Mouse (Mus musculus): Measurements from ENCODE around the gene Pld4. TPM values are rescaled to one million over a fixed set of nuclear protein-coding genes. Genes with fewer than 3 reads are reported as not detected.
A peak's percentile ranks its signal among the peaks of the same experiment; 100 is the strongest.

Gene Pld4
- polyA plus RNA-seq, 1 experiment from 2014 or later = 7.8 TPM

DNA sequence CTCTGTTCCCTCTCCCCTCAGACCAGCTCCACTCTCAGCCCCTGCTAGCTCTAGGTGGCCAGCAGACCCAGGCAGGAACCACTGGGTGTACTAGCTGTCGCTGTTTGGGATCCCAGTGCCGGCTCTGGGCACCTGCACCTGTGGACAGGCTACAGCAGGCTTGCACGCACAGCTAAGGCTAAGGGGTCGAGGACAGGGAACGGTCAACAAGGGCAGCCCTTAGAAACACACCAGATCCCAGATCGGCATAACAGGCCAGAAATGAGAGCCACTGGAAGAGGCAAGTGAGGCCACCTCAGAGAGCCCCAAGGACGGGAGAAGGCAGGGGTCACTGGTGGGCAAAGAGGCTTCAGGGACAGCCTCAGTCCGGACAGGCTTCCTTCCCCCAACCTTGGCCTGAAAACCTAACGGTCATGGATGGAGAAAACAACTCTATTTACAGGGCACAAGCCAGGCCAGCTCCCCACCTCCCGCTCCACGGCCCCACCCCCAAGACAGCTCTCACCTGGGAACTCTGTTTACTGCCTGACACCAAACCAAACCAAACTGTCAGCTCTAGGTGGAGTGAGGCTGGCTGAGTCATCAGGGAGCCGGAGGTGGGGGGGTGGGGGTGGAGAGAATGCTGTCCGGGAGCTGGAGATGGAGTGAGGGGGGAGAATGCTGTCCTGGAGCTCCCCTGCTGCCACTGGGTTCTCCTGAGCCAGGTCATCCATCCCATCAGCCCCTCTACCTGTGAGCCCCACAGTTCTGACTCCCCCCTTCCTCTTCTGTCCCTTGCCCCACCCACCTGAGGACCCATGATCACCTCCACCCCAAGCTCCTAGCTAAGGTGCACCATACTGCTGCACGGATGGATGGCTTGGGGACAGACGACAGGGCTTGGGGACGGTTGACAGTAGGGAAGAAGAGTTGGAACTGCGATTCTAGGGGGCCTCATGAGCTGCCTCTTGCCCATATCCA is 36.4 kb downstream of the Pld4 start:
- ATAC-seq (replicated peaks; ENCODE audit: low FRiP score, low read depth) (no peak), DNase-seq (ENCODE audit: low spot score) (no peak)
- Histone ChIP-seq H3K27ac (no peak overlapping the region), H3K4me3 (replicated peaks; ENCODE audit: low read depth, low read length) (no peak overlapping the region), H3K27me3 (ENCODE audit: insufficient read depth, low read length) (no peaks in the 10 kb centered on the region), H3K36me3 (ENCODE audit: insufficient read depth, low read length) (no peaks in the 10 kb centered on the region), H3K4me1 (replicated peaks; ENCODE audit: insufficient read depth, low read length) (peaks cover 3% of the 10 kb centered on the region; the same call in 1 of the 2 replicates), H3K9me3 (replicated peaks; ENCODE audit: low read length) (no peaks in the 10 kb centered on the region), H3K9ac (ENCODE audit: low read depth, low read length) (no peak overlapping the region), H3K4me2 (ENCODE audit: low read length) (no peak overlapping the region)
- 43% methylated on average over 17 of the region's 17 CpGs for WGBS
- no peak for TF ChIP-seq CTCF (IDR thresholded peaks at IDR 0.05; ENCODE audit: low read depth)

DNA sequence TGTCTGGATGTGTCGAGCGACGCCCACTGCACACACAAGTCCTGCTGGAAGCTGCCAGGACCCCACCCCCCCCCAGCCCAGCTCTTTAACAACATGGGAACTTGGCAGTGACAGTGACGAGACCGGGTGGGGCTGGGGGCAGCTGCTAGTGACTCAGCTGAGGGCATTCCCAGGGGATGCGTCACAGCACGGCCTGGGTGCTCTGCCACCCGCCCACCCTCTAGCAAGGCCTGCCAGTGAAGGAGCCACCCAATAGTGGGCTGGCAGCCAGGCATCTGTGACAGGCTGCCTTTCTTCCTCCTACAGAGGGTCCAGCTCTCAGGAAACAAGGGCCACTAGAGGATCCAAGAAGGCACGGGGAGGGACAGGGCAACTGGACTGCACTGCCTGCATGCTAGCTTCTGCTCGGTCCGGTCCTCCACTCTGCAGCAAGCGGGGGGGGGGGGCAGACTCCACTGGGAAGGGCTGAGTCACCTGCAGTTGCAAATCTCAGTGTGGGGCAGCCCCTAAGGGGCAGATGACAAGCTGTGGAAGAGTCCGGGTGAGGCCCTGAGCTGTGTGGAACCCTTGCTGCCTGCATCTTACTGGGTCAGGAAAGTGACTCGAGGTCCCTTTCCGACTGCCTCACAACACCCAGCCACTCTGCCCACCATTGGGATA is 37.3 kb downstream of the Pld4 start:
- Histone ChIP-seq H3K4me3 (replicated peaks; ENCODE audit: low read depth, low read length) (no peak overlapping the region), H3K27ac (no peak overlapping the region), H3K4me1 (replicated peaks; ENCODE audit: insufficient read depth, low read length) (peaks cover 8% of the 10 kb centered on the region; the same call in 1 of the 2 replicates), H3K27me3 (ENCODE audit: insufficient read depth, low read length) (no peaks in the 10 kb centered on the region), H3K36me3 (ENCODE audit: insufficient read depth, low read length) (no peaks in the 10 kb centered on the region), H3K9ac (ENCODE audit: low read depth, low read length) (no peak overlapping the region), H3K4me2 (ENCODE audit: low read length) (no peak overlapping the region), H3K9me3 (replicated peaks; ENCODE audit: low read length) (no peaks in the 10 kb centered on the region)
- TF ChIP-seq CTCF (IDR thresholded peaks at IDR 0.05; ENCODE audit: low read depth) = no peak
- DNase-seq (ENCODE audit: low spot score) (no peak), ATAC-seq (replicated peaks; ENCODE audit: low FRiP score, low read depth) (no peak)
- 49% methylated on average over 15 of the region's 15 CpGs for WGBS

DNA sequence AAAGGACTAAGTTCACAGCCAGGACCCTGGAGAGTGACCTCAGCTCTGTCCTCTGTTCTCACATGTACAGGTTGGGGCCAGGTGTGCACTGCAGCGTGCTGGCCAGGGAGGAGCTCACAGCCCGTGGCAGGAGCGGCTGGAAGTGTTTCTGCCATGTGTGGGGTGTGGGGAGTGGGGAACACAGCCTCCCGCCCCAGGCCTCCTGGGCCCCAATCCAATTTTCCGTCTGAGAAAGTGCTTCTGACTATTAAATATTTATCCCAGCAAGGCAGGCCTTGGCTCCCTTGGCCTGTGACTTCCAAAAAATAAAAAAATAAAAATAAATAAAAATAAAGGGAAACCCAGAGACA is 37.9 kb downstream of the Pld4 start:
- H3K9ac ChIP-seq (ENCODE audit: low read depth, low read length) = no peak overlapping the region
- no peak for TF ChIP-seq CTCF (IDR thresholded peaks at IDR 0.05; ENCODE audit: low read depth)
- no peaks in the 10 kb centered on the region for H3K36me3 ChIP-seq (ENCODE audit: insufficient read depth, low read length)
- no peak overlapping the region for H3K4me3 ChIP-seq (replicated peaks; ENCODE audit: low read depth, low read length)
- no peak for ATAC-seq (replicated peaks; ENCODE audit: low FRiP score, low read depth)
- H3K4me2 ChIP-seq (ENCODE audit: low read length) = no peak overlapping the region
- H3K27me3 ChIP-seq (ENCODE audit: insufficient read depth, low read length) = no peaks in the 10 kb centered on the region
- no peak overlapping the region for H3K27ac ChIP-seq
- 20% methylated on average over 5 of the region's 5 CpGs for WGBS
- no peak for DNase-seq (ENCODE audit: low spot score)
- peaks cover 8% of the 10 kb centered on the region; the same call in 1 of the 2 replicates for H3K4me1 ChIP-seq (replicated peaks; ENCODE audit: insufficient read depth, low read length)
- H3K9me3 ChIP-seq (replicated peaks; ENCODE audit: low read length) = no peaks in the 10 kb centered on the region

DNA sequence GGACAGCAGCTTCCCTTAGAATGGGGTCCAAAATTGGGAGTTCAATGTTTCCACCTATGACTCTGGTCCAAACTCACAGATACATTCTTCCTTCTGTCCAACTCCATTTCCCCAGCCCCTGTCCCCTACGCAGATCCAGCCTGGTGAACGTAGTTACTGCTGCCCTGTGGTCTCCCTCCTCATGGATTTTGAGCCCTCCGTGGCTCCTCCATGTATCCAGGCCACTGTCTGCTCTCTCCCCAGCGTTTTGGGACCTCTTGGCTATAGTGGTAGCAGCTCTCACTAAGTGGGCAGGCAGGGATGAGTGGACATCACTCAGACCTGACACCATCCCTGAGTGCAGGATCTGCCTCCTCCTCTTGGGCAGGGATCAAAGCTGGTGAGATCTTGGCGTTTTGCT is 38.3 kb downstream of the Pld4 start:
- WGBS = 74% methylated on average over 5 of the region's 5 CpGs
- DNase-seq (ENCODE audit: low spot score) (no peak), ATAC-seq (replicated peaks; ENCODE audit: low FRiP score, low read depth) (no peak)
- no peaks in the 10 kb centered on the region for H3K36me3 ChIP-seq (ENCODE audit: insufficient read depth, low read length)
- H3K4me1 ChIP-seq (replicated peaks; ENCODE audit: insufficient read depth, low read length) = peaks cover 8% of the 10 kb centered on the region; the same call in 1 of the 2 replicates
- H3K9me3 ChIP-seq (replicated peaks; ENCODE audit: low read length) = no peaks in the 10 kb centered on the region
- H3K27me3 ChIP-seq (ENCODE audit: insufficient read depth, low read length) = no peaks in the 10 kb centered on the region
- no peak overlapping the region for H3K27ac ChIP-seq
- no peak overlapping the region for H3K4me2 ChIP-seq (ENCODE audit: low read length)
- H3K4me3 ChIP-seq (replicated peaks; ENCODE audit: low read depth, low read length) = no peak overlapping the region
- H3K9ac ChIP-seq (ENCODE audit: low read depth, low read length) = no peak overlapping the region
- TF ChIP-seq CTCF (IDR thresholded peaks at IDR 0.05; ENCODE audit: low read depth) = no peak

DNA sequence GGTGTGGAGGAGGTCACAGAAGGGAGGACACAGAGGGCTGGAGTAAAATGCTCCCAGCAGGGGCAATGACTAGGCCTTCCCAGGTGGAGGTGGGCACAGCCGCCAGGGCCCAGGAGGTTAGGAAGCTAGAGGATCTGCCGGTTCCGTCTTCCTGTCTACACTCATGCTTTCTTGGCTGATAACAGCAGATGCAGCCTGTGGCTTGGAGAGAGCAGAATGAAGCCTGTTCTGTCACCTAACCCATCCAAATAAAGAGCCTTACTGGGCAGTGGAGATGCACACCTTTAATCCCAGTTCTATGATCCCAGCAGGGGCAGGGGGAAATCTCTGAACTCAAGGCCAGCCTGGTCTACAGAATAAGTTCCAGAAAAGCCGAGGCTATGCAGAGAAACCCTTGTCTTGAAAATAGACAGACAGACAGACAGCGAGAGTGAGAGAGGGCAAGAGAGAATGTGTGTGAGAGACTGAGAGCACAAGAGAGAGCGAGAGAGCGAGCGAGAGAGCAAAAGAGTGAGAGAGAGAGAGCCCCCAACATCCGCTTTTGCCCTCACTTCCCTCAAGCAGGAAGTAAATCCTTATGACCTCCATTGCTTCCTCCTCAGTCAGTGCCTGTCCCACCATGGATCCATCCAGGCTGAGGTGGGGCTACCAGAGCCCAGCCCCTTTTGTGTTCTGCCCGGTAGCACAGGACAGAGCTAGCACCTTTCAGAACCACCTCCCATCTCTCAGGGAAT is 38.9 kb downstream of the Pld4 start:
- Histone ChIP-seq H3K27me3 (ENCODE audit: insufficient read depth, low read length) (no peaks in the 10 kb centered on the region), H3K4me2 (ENCODE audit: low read length) (no peak overlapping the region), H3K9ac (ENCODE audit: low read depth, low read length) (no peak overlapping the region), H3K4me1 (replicated peaks; ENCODE audit: insufficient read depth, low read length) (peaks cover 8% of the 10 kb centered on the region; the same call in 1 of the 2 replicates), H3K27ac (no peak overlapping the region), H3K36me3 (ENCODE audit: insufficient read depth, low read length) (no peaks in the 10 kb centered on the region), H3K9me3 (replicated peaks; ENCODE audit: low read length) (no peaks in the 10 kb centered on the region), H3K4me3 (replicated peaks; ENCODE audit: low read depth, low read length) (no peak overlapping the region)
- DNase-seq (ENCODE audit: low spot score) (no peak), ATAC-seq (replicated peaks; ENCODE audit: low FRiP score, low read depth) (no peak)
- 82% methylated on average over 10 of the region's 10 CpGs for WGBS
- TF ChIP-seq CTCF (IDR thresholded peaks at IDR 0.05; ENCODE audit: low read depth) = no peak

DNA sequence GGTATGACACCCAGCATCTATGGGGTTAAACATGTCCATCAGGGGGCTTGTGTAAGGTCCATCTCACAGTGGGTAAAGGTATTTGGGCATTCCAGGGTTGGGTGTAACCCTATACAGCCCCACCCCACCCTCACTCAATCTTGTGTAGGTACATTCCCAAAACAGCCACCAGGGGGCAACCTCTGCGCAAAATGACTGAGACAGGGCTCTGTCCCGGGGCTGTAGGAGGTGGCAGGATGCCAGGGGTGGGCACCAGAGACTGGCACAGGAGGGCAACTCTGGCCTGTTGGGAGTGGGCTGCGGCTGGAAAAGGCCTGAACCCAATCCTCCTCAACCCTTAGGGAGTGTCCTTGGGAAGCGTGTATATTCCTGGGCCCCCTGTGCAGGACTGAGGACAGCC is 40.0 kb downstream of the Pld4 start:
- Histone ChIP-seq H3K4me2 (ENCODE audit: low read length) (no peak overlapping the region), H3K27ac (no peak overlapping the region), H3K4me1 (replicated peaks; ENCODE audit: insufficient read depth, low read length) (peaks cover 8% of the 10 kb centered on the region; the same call in 1 of the 2 replicates), H3K27me3 (ENCODE audit: insufficient read depth, low read length) (no peaks in the 10 kb centered on the region), H3K36me3 (ENCODE audit: insufficient read depth, low read length) (no peaks in the 10 kb centered on the region), H3K4me3 (replicated peaks; ENCODE audit: low read depth, low read length) (no peak overlapping the region), H3K9ac (ENCODE audit: low read depth, low read length) (no peak overlapping the region), H3K9me3 (replicated peaks; ENCODE audit: low read length) (no peaks in the 10 kb centered on the region)
- peak; percentile 89 for TF ChIP-seq CTCF (IDR thresholded peaks at IDR 0.05; ENCODE audit: low read depth)
- peak; percentile 70 for DNase-seq (ENCODE audit: low spot score)
- WGBS = 12% methylated on average over 4 of the region's 4 CpGs
- ATAC-seq (replicated peaks; ENCODE audit: low FRiP score, low read depth) = peak; percentile 61

Data from kidney, postnatal 0 days (tissue).